Mouse (Mus musculus) MN1 (cell line): ENCODE measurements around the gene Ppm1f.
A peak's percentile ranks its signal among the peaks of the same experiment; 100 is the strongest.
"Not testable (repeated sequence)": the region's sequence is repeated elsewhere in the genome, so short reads cannot be mapped to it uniquely, and the experiment has no call there.

Experiments
- DNase-seq: peaks from one replicate; pipeline ENCODE4 v3.0.0-alpha.2; 2016; ENCODE audit warnings: low spot score

Ppm1f gene

DNA sequence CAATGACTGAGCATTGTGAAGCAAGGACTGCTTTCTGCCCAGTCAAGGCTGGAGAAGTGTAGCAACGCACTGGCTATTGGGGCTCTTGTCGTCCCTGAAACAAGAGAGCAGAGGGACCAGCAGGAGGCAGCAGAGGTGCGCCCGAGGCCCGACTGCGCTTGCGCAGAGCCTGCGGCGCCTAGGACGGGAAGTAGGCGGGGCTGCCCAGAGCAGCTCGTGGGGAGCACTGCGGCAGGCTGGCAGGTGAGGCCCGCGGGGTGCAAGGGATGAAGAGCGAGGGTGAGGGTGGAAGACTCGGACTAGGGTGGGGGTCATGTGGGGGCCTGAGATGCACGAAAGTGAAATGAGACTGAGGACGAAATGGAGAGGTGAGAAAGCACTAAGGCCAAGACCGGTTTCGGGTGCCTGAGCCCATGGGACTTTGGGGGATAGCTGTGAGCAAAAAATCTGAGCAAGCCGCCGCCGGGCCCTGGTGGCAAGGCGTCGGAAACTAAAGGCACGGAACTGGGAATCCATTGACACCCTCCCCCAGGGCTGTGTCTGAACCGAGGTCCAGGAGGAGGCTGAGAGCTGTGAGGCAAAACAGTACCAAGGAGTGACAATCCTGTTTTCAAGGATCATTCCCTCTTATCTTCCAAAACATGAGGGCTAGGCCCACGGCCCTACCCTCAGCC, at the start of gene Ppm1f:
Gene Ppm1f (plus strand): TSS at position 88 of the 674 bp plus-strand sequence.
- DNase-seq: peak; percentile 94

- DNase-seq: no peak
Measured at GRCm38 (mm10) chr16:16849196-16849595, 47.1 kb upstream of the Ppm1f start.

GRCm38 (mm10) chr16:16852411-16852810, 43.9 kb upstream of the Ppm1f start:
- no peak for DNase-seq

DNA sequence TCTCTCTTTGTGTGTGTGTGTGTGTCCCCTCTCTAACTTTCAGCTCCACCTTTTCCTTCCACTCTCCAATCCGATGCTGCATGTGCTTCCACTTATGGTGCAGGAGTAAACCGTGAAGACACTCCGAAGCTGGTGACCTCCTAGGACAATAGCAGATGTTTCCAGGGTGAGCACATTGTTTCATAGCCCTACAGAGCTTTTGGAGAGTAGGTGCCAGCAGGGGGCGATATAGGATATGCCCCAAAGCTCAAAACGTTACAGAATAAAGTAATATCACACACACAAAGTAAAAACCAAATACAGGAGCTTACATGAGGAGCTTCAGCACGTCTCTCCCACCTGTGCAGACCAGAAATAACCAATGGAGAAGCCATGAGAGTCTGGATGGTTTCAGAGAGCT, 41.4 kb upstream of the Ppm1f start:
- DNase-seq: peak; percentile 24

- DNase-seq: no peak
Measured at GRCm38 (mm10) chr16:16855541-16855940, 40.7 kb upstream of the Ppm1f start.

DNA sequence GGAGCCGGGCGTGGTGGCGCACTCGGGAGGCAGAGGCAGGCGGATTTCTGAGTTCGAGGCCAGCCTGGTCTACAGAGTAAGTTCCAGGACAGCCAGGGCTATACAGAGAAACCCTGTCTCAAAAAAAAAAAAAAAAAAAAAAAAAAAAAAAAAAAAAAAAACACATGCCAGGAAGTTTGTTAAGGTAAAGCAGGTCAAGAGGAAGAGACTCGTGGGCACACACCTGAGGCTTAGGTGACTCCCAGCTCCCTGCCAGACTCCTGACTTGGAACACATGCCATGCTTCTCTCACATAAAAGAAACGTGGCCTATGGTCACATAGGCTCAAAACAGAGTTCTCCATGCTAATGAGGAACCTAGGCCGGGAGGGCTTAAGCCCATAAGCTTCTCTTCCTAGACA, 40.2 kb upstream of the Ppm1f start:
- DNase-seq: not testable (repeated sequence)

- DNase-seq: no peak
Measured at GRCm38 (mm10) chr16:16856731-16857476, 39.4 kb upstream of the Ppm1f start.

DNA sequence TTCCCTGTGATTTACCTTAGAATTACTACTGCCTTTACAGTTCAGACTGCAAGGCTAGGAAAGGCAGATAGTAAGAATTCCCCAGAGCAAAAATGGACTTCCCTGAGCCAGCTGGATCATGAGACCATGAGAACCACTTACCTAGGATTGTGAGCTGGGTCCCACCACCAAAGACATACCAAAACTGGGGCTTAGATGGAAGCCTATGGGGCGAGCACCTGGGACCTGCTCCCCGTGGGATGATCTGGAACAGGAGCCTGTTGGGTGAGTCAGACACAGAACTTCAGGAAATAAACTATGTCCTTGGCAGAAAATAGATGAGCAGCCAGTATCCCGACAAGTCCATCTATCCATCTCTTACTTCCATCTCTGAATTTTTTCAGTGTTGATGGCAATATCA, 34.0 kb upstream of the Ppm1f start:
- DNase-seq: no peak

DNA sequence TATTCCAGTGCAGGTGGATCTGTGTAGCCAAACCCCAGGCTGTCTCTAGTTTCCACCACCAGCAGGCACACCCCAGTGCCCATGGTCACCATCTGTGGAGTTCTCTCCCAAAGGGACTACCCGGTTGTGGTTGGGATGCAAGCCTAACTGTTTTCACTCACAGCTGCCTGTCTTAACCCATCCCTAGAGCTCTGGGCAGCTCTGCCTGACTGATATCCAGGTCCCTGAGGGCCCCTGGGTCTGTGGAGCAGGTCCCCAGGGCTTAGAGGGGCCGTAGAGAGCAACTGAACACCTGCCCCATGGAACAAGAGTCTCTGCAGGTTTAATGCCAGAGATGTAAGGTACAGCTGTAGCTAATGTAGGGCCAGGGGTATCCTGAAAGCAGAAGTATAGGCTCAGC, 32.3 kb upstream of the Ppm1f start, which contains the start of gene Igll1:
Gene Igll1 (minus strand): TSS at position 8 of the 400 bp plus-strand sequence.
- DNase-seq: no peak

GRCm38 (mm10) chr16:16865217-16865616, 31.1 kb upstream of the Ppm1f start:
- DNase-seq: no peak

GRCm38 (mm10) chr16:16865696-16866561, 30.3 kb upstream of the Ppm1f start:
- no peak for DNase-seq

DNA sequence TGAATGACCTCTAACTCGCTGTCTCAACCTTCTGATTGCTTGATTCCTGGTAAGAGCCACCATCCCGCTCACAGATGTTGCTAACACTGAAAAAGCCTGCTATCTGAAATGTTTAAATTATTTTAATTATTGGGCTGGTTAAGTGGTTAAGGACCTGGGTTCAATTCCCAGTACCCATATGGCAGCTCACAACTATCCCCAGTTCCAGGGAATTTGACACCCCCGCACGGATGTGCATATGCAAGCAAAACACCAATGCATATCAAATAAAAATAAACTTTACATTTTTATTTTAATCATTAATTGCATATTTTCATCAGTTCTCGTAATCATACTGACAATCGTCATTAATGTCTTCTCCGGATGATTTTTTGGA, 26.0 kb upstream of the Ppm1f start:
- DNase-seq: no peak

DNA sequence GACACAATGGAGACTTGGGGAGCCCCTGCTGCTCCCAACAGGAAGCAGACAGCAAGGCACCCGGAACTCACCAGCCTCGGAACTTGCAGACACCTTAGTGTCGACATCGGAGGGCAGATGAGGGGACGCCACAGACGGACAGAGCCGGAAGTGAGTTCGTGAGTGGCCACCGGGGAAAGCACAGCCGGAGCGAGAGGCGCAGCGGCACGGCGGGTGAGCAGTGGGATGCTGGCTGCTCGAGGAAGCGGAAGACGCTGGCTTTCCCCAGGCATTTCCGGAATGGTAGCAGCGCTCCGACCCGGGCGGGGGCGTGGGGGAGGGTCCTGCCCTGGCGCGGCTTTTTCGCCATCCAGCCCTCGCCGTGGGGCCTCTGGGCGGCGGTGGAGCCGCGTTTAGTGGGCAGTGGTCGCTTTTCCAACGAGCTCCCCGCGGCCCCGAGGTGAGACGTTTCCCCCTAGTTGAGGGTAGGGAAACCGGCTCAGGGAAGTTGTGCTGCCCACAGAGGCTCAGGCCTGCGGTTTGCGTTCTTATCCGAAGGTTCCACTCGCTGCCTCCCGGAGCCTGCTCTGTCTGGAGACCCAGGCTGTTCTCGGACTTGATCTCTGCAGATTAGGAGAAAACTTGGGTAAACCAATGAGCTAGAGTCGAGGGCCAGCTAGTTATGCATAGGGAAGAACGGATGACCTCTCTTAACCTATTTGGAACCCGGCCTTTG, 25.5 kb upstream of the Ppm1f start, which contains the start of the genes Top3b and Vpreb1:
Gene Top3b (plus strand): TSS at position 120 of the 715 bp plus-strand sequence.
Gene Vpreb1 (minus strand): TSS at position 227 of the 715 bp plus-strand sequence.
- peak; percentile 95 for DNase-seq

GRCm38 (mm10) chr16:16879025-16879424, 17.2 kb upstream of the Ppm1f start:
- DNase-seq: no peak

- DNase-seq: no peak
Measured at GRCm38 (mm10) chr16:16888341-16888740, 7.9 kb upstream of the Ppm1f start.

- no peak for DNase-seq
Measured at GRCm38 (mm10) chr16:16892366-16892765, 3.9 kb upstream of the Ppm1f start.

DNA sequence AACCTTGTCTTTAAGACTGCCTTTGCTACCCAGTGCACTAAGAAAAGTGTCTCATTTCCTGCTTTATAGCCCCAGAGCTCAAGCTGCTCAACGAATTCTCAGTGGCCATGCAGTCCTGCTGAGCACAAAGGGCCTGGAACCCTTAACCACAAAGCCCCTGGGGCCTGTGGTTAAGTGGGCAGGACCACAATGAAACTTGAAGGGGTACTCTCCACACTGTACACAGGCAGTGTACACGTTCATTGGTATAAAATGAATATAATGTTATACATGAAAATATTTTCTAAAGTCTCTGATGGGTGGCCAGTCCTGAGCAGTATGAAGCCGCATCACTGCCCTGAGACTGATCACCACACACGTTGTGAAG, 271 bp upstream of the Ppm1f start:
- DNase-seq: no peak

- DNase-seq: no peak
Measured at GRCm38 (mm10) chr16:16897056-16897584, 851 bp downstream of the Ppm1f start.

- no peak for DNase-seq
Measured at GRCm38 (mm10) chr16:16902329-16902728, 6.1 kb downstream of the Ppm1f start.

DNA sequence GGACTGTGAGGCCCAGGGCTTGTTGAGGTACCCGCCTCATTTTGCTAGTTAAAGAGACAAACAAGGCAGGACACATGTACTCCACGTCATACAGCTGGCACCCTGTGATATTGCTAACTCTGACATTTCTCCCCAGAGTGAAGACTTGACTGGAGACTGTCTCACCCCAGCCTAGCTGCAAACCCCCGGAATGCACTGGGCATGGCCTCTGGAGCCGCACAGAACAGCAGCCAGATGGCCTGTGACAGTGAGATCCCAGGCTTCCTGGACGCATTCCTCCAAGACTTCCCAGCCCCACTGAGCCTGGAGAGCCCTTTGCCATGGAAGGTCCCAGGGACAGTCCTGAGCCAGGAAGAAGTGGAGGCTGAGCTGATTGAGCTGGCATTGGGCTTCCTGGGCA, 6.9 kb downstream of the Ppm1f start:
- DNase-seq: no peak

DNA sequence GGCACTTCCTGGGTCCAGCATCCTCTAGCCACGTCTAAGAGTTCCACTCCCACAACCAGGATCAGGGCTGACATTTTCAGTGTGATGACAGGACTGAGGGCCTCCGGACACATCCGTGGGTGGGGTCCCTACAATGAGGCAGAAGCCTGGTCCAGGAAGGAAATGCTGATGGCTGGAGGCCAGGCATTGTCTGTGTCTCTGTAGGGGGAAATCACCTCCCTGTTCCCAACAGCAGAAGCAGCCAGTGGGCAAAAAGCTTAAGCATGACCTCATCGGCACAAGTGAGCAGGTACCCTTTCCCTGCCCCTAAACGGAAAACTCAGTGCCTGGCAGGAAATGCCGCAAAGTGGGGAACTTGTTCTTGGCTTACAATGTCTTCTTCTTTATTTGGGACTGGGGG, 11.5 kb downstream of the Ppm1f start:
- DNase-seq: peak; percentile 11
